Mouse (Mus musculus) midbrain, embryonic 14.5 days (tissue): ENCODE results near the gene Pdrg1. TPM values are rescaled to one million over a fixed set of nuclear protein-coding genes. Genes with fewer than 3 reads are reported as not detected.

Source experiments
- polyA plus RNA-seq: library from polyadenylated mRNA; unstranded; fragments of >200 nt; fragmentation: Nextera tagmentation; extraction: Ambion mirVana; gene quantifications from 2 replicates; pipeline ENCODE4 v1.2.1, GENCODE M21; 2014

Pdrg1 gene
- polyA plus RNA-seq, 1 experiment from 2014 or later = 117 TPM

Other genes with a start within 250 kb of the Pdrg1 start
- gene Bcl2l1, start 183.7 kb downstream of the Pdrg1 start, polyA plus RNA-seq = 171 and 208 TPM in 2 replicates
- gene Tpx2, start 167.5 kb downstream of the Pdrg1 start, polyA plus RNA-seq = 14.2 and 27.5 TPM in 2 replicates
- gene Mylk2, start 104.1 kb downstream of the Pdrg1 start, polyA plus RNA-seq = not detected in 2 replicates
- 2.8 and 4.7 TPM in 2 replicates for gene Foxs1, start 82.2 kb downstream of the Pdrg1 start, polyA plus RNA-seq
- gene Dusp15, start 63.7 kb downstream of the Pdrg1 start, polyA plus RNA-seq = 7.3 and 16.7 TPM in 2 replicates
- gene Ttll9, start 52.9 kb downstream of the Pdrg1 start, polyA plus RNA-seq = 5.3 and 7.1 TPM in 2 replicates
- 1.0 and 2.1 TPM in 2 replicates for gene Xkr7, start 16.4 kb upstream of the Pdrg1 start, polyA plus RNA-seq
- gene Ccm2l, start 50.5 kb upstream of the Pdrg1 start, polyA plus RNA-seq = 1.5 and 2.0 TPM in 2 replicates
- gene Hck, start 93.0 kb upstream of the Pdrg1 start, polyA plus RNA-seq = 1.4 and 2.3 TPM in 2 replicates
- 80.1 and 89.8 TPM in 2 replicates for gene Tm9sf4, start 145.9 kb upstream of the Pdrg1 start, polyA plus RNA-seq
- 30.2 and 37.5 TPM in 2 replicates for gene Tspyl3, start 210.0 kb upstream of the Pdrg1 start, polyA plus RNA-seq
- 7.3 and 11.5 TPM in 2 replicates for gene Plagl2, start 226.0 kb upstream of the Pdrg1 start, polyA plus RNA-seq
- 5.6 and 6.0 TPM in 2 replicates for gene Pofut1, start 226.1 kb upstream of the Pdrg1 start, polyA plus RNA-seq